Mouse (Mus musculus) forebrain, embryonic 10.5 days (tissue): ENCODE results near the gene Tbxa2r. TPM values are rescaled to one million over a fixed set of nuclear protein-coding genes. Genes with fewer than 3 reads are reported as not detected.
A peak's percentile ranks its signal among the peaks of the same experiment; 100 is the strongest.

ENCODE experiments used
- DNase-seq: peaks from one replicate; pipeline ENCODE4 v3.0.0-alpha.2; 2017; ENCODE audit warnings: low spot score; ENCODE audit errors: extremely low spot score
- H3K27ac ChIP-seq: fragments of 300-500 bp; sonication (generic); 2 replicates; pipeline ENCODE4 v1.5.1; 2016; ENCODE audit warnings: mild to moderate bottlenecking
- H3K27me3 ChIP-seq: fragments of 300-500 bp; sonication (generic); 2 replicates; pipeline ENCODE4 v1.6.1; 2016; ENCODE audit warnings: mild to moderate bottlenecking; ENCODE audit not compliant: poor library complexity, severe bottlenecking
- H3K36me3 ChIP-seq: fragments of 300-500 bp; sonication (generic); replicated peaks from 2 replicates; pipeline ENCODE4 v1.6.1; 2016; ENCODE audit warnings: mild to moderate bottlenecking, moderate library complexity
- H3K4me1 ChIP-seq: fragments of 300-500 bp; sonication (generic); 2 replicates; pipeline ENCODE4 v1.6.1; 2016
- H3K4me3 ChIP-seq: fragments of 300-500 bp; sonication (generic); 2 replicates; pipeline ENCODE4 v1.5.1; 2016; ENCODE audit warnings: mild to moderate bottlenecking, moderate library complexity
- H3K9me3 ChIP-seq: fragments of 300-500 bp; sonication (generic); 2 replicates; pipeline ENCODE4 v1.6.1; 2016; ENCODE audit warnings: mild to moderate bottlenecking, moderate library complexity
- WGBS: fragments of 180-500 bp; shearing (Covaris S2); methylation state at CpG from one replicate; pipeline ENCODE4 v1.1.7; 2016; 5-methylcytosine and 5-hydroxymethylcytosine counted together
- polyA plus RNA-seq: library from polyadenylated mRNA; unstranded; fragments of >200 nt; fragmentation: Nextera tagmentation; extraction: Ambion mirVana; gene quantifications from 2 replicates; pipeline ENCODE4 v1.2.1, GENCODE M21; 2016

The Tbxa2r gene
- polyA plus RNA-seq, 1 experiment from 2014 or later: 2.4 TPM

DNA sequence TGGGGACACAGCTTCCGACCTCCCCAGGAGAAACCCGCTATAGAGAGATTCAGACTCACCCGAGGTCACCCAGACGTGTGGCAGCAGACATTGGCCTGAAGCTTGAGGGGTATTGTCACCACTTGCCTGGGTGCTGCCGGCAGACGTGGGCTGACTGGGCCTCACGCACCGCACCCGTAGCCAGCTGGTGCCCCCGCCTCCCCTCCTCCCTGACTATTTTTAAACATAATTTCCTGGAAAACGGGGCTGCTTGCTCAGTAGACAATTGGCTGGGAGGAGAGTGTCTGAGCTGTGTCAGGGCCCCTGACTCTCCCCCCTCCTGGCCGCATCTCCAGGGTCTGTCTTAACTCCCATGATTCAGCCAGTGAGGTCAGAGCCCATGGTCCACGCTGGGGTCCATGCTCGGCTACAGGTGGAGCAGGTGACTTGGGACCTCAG, 25.7 kb upstream of the Tbxa2r start:
- H3K36me3 ChIP-seq: peaks cover 53% of the 10 kb centered on the region
- peaks cover 65% of the 10 kb centered on the region for H3K4me1 ChIP-seq
- 84% methylated on average over 14 of the region's 14 CpGs for WGBS
- no peaks in the 10 kb centered on the region for H3K27me3 ChIP-seq
- DNase-seq: no peak
- peak overlapping the region; percentile 53 for H3K27ac ChIP-seq
- H3K9me3 ChIP-seq: no peaks in the 10 kb centered on the region
- H3K4me3 ChIP-seq: peak overlapping the region; percentile 6; the same call in 1 of the 2 replicates

DNA sequence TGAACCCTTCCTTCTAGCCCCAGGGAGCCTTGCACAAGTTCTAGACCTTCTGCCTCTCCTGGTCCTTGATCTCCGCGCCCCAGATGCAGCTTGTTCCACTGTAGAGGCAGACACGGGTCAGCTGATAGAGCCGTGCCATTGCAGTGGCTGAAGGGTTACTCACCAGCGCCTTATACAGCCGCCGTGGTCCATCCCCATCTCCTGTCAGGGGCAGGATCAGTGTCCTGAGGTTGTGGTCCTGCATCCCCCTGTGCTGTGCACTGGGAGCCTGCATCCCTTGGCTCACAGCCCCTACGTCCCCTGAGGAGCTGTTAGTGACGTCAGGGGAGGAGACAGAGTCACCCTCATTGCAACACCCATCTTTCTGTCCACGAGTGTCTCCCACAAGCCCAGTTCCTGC, 25.3 kb upstream of the Tbxa2r start:
- peaks cover 54% of the 10 kb centered on the region for H3K36me3 ChIP-seq

DNA sequence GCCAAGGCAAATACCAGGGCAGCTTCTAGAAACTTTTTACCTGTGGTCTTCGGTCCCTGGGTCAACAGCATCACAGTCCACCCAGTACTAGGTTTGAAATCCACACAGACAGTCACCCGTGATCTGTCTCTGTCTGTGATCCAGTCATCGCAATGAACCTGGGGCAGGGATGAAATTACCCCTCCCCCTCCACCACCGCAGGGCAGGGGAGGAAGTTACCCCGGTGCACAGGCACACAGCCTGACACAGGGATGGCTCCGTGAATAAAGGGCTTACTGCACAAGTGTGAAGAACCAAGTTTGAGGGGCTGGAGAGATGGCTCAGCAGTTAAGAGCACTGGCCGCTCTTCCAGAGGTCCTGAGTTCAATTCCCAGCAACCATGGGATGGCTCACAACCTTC, 24.8 kb upstream of the Tbxa2r start:
- DNase-seq: no peak
- Histone ChIP-seq H3K27me3 (no peaks in the 10 kb centered on the region), H3K4me3 (peak overlapping the region; percentile 2; the same call in 1 of the 2 replicates), H3K9me3 (no peaks in the 10 kb centered on the region), H3K36me3 (peaks cover 54% of the 10 kb centered on the region), H3K27ac (0 out of 2 replicates have a peak overlapping the region, but pooled peaks have one; percentile 53), H3K4me1 (peaks cover 57% of the 10 kb centered on the region)
- WGBS: 84% methylated on average over 7 of the region's 7 CpGs

More for the DNA sequence above, 25.3 kb upstream of the Tbxa2r start:
- no peaks in the 10 kb centered on the region for H3K9me3 ChIP-seq
- WGBS: 84% methylated on average over 10 of the region's 10 CpGs
- DNase-seq: no peak
- peak overlapping the region; percentile 53; the same call in 1 of the 2 replicates for H3K27ac ChIP-seq
- no peaks in the 10 kb centered on the region for H3K27me3 ChIP-seq
- H3K4me3 ChIP-seq: peak overlapping the region; percentile 2; the same call in 1 of the 2 replicates
- H3K4me1 ChIP-seq: peaks cover 60% of the 10 kb centered on the region

DNA sequence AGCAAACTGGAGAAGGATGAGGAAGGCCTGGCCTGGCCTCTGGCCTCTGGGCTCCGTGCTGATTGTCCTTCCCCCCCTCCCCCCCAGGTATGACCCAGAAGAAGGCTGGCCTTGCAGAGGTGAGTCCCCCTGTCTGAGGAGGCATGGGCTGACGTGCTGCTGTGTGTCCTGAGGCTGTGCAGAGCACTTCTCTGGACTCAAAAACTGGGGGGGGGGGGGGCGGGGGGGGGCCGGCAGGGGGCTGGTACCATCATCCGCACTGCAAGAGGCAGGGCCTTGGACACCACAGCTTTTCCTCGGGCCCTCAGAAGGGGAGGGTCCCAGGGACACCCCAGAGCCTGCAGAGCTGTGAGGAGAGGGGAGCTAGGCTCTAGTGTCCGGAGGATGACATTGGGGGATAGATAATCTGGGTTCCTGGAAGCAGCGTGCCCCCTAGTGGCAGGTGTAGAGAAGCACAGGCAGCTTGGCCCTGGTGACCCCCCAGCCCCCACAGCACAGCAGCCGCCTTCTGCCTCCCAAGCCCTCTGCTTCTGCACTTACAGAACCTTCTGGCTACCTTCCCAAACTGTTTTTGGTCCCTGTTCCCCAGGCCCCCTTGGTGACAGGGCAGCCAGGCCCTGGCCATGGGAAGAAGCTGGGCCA, 23.8 kb upstream of the Tbxa2r start:
- H3K27me3 ChIP-seq: no peaks in the 10 kb centered on the region
- DNase-seq: peak; percentile 57
- no peak overlapping the region for H3K4me3 ChIP-seq
- peaks cover 64% of the 10 kb centered on the region for H3K36me3 ChIP-seq
- peaks cover 52% of the 10 kb centered on the region for H3K4me1 ChIP-seq
- H3K27ac ChIP-seq: peak overlapping the region; percentile 44; the same call in 1 of the 2 replicates
- WGBS: 27% methylated on average over 8 of the region's 9 CpGs
- H3K9me3 ChIP-seq: no peaks in the 10 kb centered on the region

DNA sequence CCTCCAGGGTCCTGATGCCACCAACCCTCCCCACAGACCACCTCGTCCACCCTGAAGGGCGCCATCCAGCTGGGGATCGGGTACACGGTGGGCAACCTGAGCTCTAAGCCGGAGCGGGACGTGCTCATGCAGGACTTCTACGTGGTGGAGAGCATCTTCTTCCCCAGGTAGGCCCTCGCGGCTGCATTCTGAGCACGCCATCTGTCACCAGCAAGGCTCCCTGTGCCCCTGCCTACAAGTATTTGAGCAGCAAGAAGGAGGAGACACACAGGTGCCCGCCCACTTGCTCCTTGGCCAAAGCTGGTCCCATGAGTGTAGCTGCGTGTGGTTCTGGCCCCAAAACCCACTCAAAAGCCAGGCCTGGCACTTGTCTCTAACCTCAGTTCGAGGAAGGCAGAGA, 22.9 kb upstream of the Tbxa2r start:
- no peaks in the 10 kb centered on the region for H3K27me3 ChIP-seq
- H3K27ac ChIP-seq: no peak overlapping the region
- no peak for DNase-seq
- peaks cover 73% of the 10 kb centered on the region for H3K36me3 ChIP-seq
- H3K4me3 ChIP-seq: no peak overlapping the region
- H3K9me3 ChIP-seq: no peaks in the 10 kb centered on the region
- 94% methylated on average over 14 of the region's 14 CpGs for WGBS
- peaks cover 43% of the 10 kb centered on the region for H3K4me1 ChIP-seq

DNA sequence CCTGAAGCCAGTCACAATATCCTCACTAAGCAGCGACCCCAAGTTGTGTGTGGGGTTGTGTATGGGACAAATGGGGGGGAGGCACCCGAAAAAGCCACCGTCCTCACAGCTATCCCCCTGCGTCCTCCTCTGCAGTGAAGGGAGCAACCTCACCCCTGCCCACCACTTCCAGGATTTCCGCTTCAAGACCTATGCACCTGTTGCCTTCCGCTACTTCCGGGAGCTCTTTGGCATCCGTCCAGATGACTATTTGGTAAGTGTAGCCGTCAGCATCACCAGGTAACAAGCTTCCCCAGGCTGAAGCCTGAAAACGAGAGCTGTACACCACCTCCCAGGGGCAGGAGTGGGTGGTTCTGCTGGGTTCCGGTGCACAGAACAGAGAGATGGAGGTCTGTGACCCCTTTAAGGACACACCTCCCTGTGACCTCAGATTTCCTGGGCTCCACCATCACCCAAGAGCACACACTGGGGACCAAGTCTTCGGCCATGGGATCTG, 22.3 kb upstream of the Tbxa2r start:
- H3K4me1 ChIP-seq: peaks cover 37% of the 10 kb centered on the region
- H3K36me3 ChIP-seq: peaks cover 79% of the 10 kb centered on the region
- no peak overlapping the region for H3K4me3 ChIP-seq
- 93% methylated on average over 12 of the region's 12 CpGs for WGBS
- H3K9me3 ChIP-seq: no peaks in the 10 kb centered on the region
- no peaks in the 10 kb centered on the region for H3K27me3 ChIP-seq
- H3K27ac ChIP-seq: no peak overlapping the region
- DNase-seq: no peak

- peaks cover 84% of the 10 kb centered on the region for H3K36me3 ChIP-seq
Observed at GRCm38 (mm10) chr10:81306837-81307682, 21.5 kb upstream of the Tbxa2r start.

DNA sequence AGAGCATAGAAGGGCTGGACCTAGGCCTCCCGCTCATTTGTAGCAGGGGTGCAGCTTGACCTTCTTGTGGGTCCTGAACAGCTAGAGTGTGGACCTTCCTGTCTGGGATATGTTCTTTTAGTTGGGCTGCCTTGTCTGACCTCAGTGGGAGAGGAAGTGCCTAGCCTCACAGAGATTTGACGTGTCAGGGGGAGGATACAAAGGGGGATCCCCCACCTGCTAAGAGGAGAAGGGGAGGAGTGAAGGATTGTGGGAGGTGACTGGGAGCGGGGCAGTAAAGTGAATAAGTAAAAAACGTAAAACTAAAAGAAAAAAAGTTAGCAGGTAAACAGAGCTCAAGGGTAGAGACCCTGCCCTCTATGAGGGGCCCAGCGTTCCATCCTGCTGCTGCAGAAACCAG, 19.0 kb upstream of the Tbxa2r start:
- Histone ChIP-seq H3K4me1 (peaks cover 8% of the 10 kb centered on the region), H3K27me3 (no peaks in the 10 kb centered on the region), H3K36me3 (peaks cover 98% of the 10 kb centered on the region), H3K9me3 (no peaks in the 10 kb centered on the region), H3K4me3 (no peak overlapping the region), H3K27ac (no peak overlapping the region)
- WGBS: 97% methylated on average over 5 of the region's 5 CpGs
- DNase-seq: no peak

More at GRCm38 (mm10) chr10:81306837-81307682, 21.5 kb upstream of the Tbxa2r start:
- no peak overlapping the region for H3K4me3 ChIP-seq
- no peaks in the 10 kb centered on the region for H3K9me3 ChIP-seq
- DNase-seq: no peak
- WGBS: 96% methylated on average over 21 of the region's 21 CpGs
- H3K27me3 ChIP-seq: no peaks in the 10 kb centered on the region
- no peak overlapping the region for H3K27ac ChIP-seq
- peaks cover 30% of the 10 kb centered on the region for H3K4me1 ChIP-seq

- 92% methylated on average over 13 of the region's 13 CpGs for WGBS
- H3K4me3 ChIP-seq: no peak overlapping the region
Observed at GRCm38 (mm10) chr10:81313581-81313980, 14.9 kb upstream of the Tbxa2r start.

DNA sequence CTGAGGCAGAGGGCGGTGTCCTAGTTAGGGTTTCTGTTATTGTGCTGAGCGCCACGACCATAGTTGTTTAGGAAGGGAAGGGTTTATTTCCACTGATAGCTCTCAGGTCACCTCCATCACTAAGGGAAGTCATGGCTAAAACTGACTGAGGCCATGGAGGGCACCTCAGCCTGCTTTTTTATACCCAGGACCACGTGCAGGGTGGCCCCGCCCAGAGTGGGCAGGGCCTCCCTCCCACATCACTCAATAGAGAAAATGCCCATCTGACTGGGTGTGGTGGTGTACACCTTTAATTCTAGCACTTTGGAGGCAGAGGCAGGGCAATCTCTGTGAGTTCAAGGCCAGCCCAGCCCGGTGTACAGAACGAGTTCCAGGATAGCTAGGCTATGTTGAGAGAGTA, 14.3 kb upstream of the Tbxa2r start:
- H3K4me1 ChIP-seq: peaks cover 42% of the 10 kb centered on the region
- peaks cover 96% of the 10 kb centered on the region for H3K36me3 ChIP-seq
- no peak for DNase-seq
- 82% methylated on average over 7 of the region's 7 CpGs for WGBS
- H3K4me3 ChIP-seq: no peak overlapping the region
- 0 out of 2 replicates have a peak, but pooled peaks cover 8% of the 10 kb centered on the region for H3K27me3 ChIP-seq
- no peak overlapping the region for H3K27ac ChIP-seq
- no peaks in the 10 kb centered on the region for H3K9me3 ChIP-seq

More at GRCm38 (mm10) chr10:81313581-81313980, 14.9 kb upstream of the Tbxa2r start:
- Histone ChIP-seq H3K9me3 (no peaks in the 10 kb centered on the region), H3K27me3 (0 out of 2 replicates have a peak, but pooled peaks cover 8% of the 10 kb centered on the region), H3K27ac (no peak overlapping the region), H3K4me1 (peaks cover 36% of the 10 kb centered on the region), H3K36me3 (peaks cover 99% of the 10 kb centered on the region)
- no peak for DNase-seq

- Histone ChIP-seq H3K27me3 (0 out of 2 replicates have a peak, but pooled peaks cover 8% of the 10 kb centered on the region), H3K4me3 (no peak overlapping the region), H3K4me1 (peaks cover 50% of the 10 kb centered on the region), H3K27ac (no peak overlapping the region), H3K9me3 (no peaks in the 10 kb centered on the region), H3K36me3 (peaks cover 82% of the 10 kb centered on the region)
- 93% methylated on average over 16 of the region's 16 CpGs for WGBS
- DNase-seq: no peak
Observed at GRCm38 (mm10) chr10:81315587-81315986, 12.9 kb upstream of the Tbxa2r start.

DNA sequence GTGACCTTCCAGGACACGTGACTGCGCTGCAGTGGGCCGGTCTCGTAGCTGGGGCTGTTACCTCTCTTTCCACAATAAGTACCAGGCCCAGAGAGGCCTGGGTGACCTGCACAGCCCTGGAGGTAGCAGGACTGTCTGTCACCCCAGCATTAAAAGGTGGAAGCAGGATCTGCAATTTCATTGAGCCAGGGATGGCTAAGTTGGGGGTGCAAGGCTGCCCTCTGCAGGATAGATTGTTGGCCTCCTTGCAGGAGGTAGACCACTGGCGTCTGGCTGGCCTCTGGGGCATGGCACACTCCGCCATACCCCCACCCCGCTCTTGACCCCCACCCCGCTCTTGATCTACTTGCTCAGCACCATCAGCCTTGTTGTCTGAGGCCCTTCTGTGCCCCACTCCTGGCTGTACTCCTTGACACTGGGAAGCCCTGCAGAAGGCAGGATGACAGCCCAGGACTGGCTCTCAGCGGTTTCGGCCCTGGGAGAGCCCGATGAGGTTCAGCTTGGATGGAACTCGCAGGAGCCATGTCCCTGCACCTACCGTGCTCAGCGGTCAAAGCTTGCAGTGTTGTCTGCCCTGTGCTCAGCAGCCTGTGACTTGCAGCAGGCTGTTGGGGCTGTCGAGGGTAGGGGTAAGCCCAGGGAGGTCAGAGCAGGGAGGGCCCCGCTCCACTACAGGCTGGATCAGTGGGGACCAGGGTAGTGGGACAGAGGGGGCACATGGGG, 12.0 kb upstream of the Tbxa2r start:
- H3K4me3 ChIP-seq: peak overlapping the region; percentile 33
- peaks cover 73% of the 10 kb centered on the region for H3K36me3 ChIP-seq
- peaks cover 50% of the 10 kb centered on the region for H3K4me1 ChIP-seq
- 35% methylated on average over 16 of the region's 16 CpGs for WGBS
- no peak for DNase-seq
- H3K27ac ChIP-seq: peak overlapping the region; percentile 73
- no peaks in the 10 kb centered on the region for H3K9me3 ChIP-seq
- 0 out of 2 replicates have a peak, but pooled peaks cover 8% of the 10 kb centered on the region for H3K27me3 ChIP-seq
